ENCODE assay signal across 8 mouse cellular contexts in the genomic region with DNA sequence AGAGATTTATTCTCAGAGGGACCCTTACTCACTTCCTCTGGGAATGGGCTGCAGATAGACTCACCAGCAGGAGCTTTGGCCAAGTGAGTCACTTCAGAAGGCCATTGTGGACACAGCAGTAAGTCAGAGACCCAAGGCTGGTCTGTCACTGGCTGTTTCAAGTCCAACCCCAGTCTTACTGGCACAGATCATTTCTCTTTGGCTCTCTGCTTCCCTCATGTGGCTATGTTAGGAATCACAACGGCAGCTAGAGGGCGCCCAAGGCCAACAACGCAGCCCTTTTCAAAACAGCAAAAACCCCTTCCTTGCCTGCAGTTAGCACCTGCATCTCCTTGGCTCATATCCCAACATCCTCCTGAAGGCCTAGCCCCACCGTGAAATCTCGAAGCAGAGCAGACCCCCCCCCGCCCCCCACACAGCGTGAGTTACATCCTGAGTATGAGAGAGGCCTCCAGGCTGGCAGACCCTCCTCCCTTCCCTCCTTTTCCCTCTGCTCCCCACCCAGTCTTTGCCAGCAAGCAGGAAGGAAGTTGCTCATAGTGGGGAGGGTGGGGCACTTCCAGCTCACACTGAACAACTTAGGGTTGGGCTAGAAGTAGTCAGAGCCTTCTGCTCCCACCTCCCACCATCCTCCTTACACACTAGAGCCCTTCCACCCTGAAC. TPM values are rescaled to one million over a fixed set of nuclear protein-coding genes. Genes with fewer than 3 reads are reported as not detected.
A peak's percentile ranks its signal among the peaks of the same experiment; 100 is the strongest.
DNase-seq lines count a peak whose midpoint lies in the region; ATAC-seq and TF ChIP-seq lines count a peak whose summit lies in the region.

No protein-coding gene starts in this region.

- no peaks in the 10 kb centered on the region for H3K79me2 ChIP-seq in liver, adult 2 months (ENCODE audit: control insufficient read depth, insufficient read depth, low read length)

- H3K9me3 ChIP-seq in heart, embryonic 12.5 days (replicated peaks): no peaks in the 10 kb centered on the region
- H3K9me3 ChIP-seq in kidney, embryonic 15.5 days (replicated peaks): no peaks in the 10 kb centered on the region
- H3K9me3 ChIP-seq in stomach, embryonic 14.5 days (ENCODE audit: control insufficient read depth, low read depth, low read length): no peaks in the 10 kb centered on the region

- H3K4me1 ChIP-seq in heart, embryonic 12.5 days (replicated peaks): peaks cover 19% of the 10 kb centered on the region
- H3K4me1 ChIP-seq in kidney, embryonic 15.5 days: peaks cover 10% of the 10 kb centered on the region
- H3K4me1 ChIP-seq in liver, adult 2 months (ENCODE audit: control insufficient read depth, insufficient read depth, low read length): no peaks in the 10 kb centered on the region
- H3K4me1 ChIP-seq in stomach, embryonic 14.5 days (ENCODE audit: control insufficient read depth, insufficient read depth, low read length): no peaks in the 10 kb centered on the region

- TF ChIP-seq POLR2A in liver, adult 2 months (IDR thresholded peaks at IDR 0.05; ENCODE audit: extremely low read depth, insufficient read depth, low read length): no peak

- no peak overlapping the region for H3K4me2 ChIP-seq in heart, embryonic 12.5 days
- no peak overlapping the region for H3K4me2 ChIP-seq in kidney, embryonic 15.5 days
- H3K4me2 ChIP-seq in stomach, embryonic 14.5 days (replicated peaks; ENCODE audit: low read depth, low read length): no peak overlapping the region

- H3K9ac ChIP-seq in heart, embryonic 12.5 days: no peak overlapping the region
- no peak overlapping the region for H3K9ac ChIP-seq in kidney, embryonic 15.5 days
- H3K9ac ChIP-seq in liver, adult 2 months (ENCODE audit: low read depth, low read length): no peak overlapping the region
- no peak overlapping the region for H3K9ac ChIP-seq in stomach, embryonic 14.5 days (replicated peaks; ENCODE audit: low read depth, low read length)

- H3K27ac ChIP-seq in heart, embryonic 12.5 days (ENCODE audit: poor library complexity, severe bottlenecking): 0 out of 2 replicates have a peak overlapping the region, but pooled peaks have one; percentile 41
- H3K27ac ChIP-seq in kidney, embryonic 15.5 days: 0 out of 2 replicates have a peak overlapping the region, but pooled peaks have one; percentile 3
- no peak overlapping the region for H3K27ac ChIP-seq in liver, adult 2 months (replicated peaks; ENCODE audit: insufficient read depth, low read depth, low read length)
- H3K27ac ChIP-seq in stomach, embryonic 14.5 days (ENCODE audit: low read length): no peak overlapping the region

- no peaks in the 10 kb centered on the region for H3K27me3 ChIP-seq in heart, embryonic 12.5 days (replicated peaks)
- H3K27me3 ChIP-seq in kidney, embryonic 15.5 days: no peaks in the 10 kb centered on the region
- no peaks in the 10 kb centered on the region for H3K27me3 ChIP-seq in liver, adult 2 months (ENCODE audit: control insufficient read depth, insufficient read depth, low read length)
- no peaks in the 10 kb centered on the region for H3K27me3 ChIP-seq in stomach, embryonic 14.5 days (ENCODE audit: control insufficient read depth, insufficient read depth, low read length)

- H3K4me3 ChIP-seq in heart, embryonic 12.5 days: no peak overlapping the region
- no peak overlapping the region for H3K4me3 ChIP-seq in kidney, embryonic 15.5 days (replicated peaks)
- H3K4me3 ChIP-seq in liver, adult 2 months (ENCODE audit: insufficient read depth, low read depth, low read length): no peak overlapping the region
- H3K4me3 ChIP-seq in stomach, embryonic 14.5 days (ENCODE audit: low read depth, low read length): no peak overlapping the region

- no peaks in the 10 kb centered on the region for H3K36me3 ChIP-seq in heart, embryonic 12.5 days
- no peaks in the 10 kb centered on the region for H3K36me3 ChIP-seq in kidney, embryonic 15.5 days
- no peaks in the 10 kb centered on the region for H3K36me3 ChIP-seq in liver, adult 2 months (ENCODE audit: control insufficient read depth, insufficient read depth, low read length)
- no peaks in the 10 kb centered on the region for H3K36me3 ChIP-seq in stomach, embryonic 14.5 days (ENCODE audit: control insufficient read depth, insufficient read depth, low read length)

- ATAC-seq in erythroblast, adult 5-6 weeks (replicated peaks; ENCODE audit: low FRiP score, poor library complexity, severe bottlenecking): peak; percentile 82
- peak; percentile 73 for ATAC-seq in heart, embryonic 12.5 days (ENCODE audit: insufficient number of reproducible peaks, low FRiP score)
- ATAC-seq in kidney, embryonic 15.5 days (replicated peaks; ENCODE audit: low FRiP score): peak; percentile 55
- ATAC-seq in stomach, embryonic 14.5 days (ENCODE audit: insufficient number of reproducible peaks, insufficient read depth, low FRiP score, low read depth): peak; percentile 68; the same call in 1 of the 2 replicates

- peak; percentile 81 to 82 for DNase-seq in B cell, adult 2 months
- DNase-seq in adrenal gland, postnatal 4 days (ENCODE audit: low spot score in 2 of 2): peak; percentile 65 to 71
- peak; percentile 50 for DNase-seq in liver, adult 2 months (ENCODE audit: extremely low read depth, low read depth, low spot score)
- DNase-seq in naive thymus-derived CD4-positive, alpha-beta T cell, adult 2 months (ENCODE audit: low read depth): peak; percentile 93

- peak; percentile 95 for TF ChIP-seq CTCF in liver, adult 2 months (IDR thresholded peaks at IDR 0.05; ENCODE audit: low read depth, low read length)

- WGBS in heart, embryonic 12.5 days: 0% methylated on average over 7 of the region's 7 CpGs
- WGBS in kidney, embryonic 15.5 days: 2% methylated on average over 7 of the region's 7 CpGs
- WGBS in liver, adult 2 months: 8% methylated on average over 7 of the region's 7 CpGs
- WGBS in stomach, embryonic 14.5 days: 0% methylated on average over 7 of the region's 7 CpGs

RNA-seq across cellular contexts. Expression of a gene that starts 3.7 kb away (rescaled TPM):
- total RNA-seq in adrenal gland, postnatal 4 days (2021): 10 to 100 TPM; 11.5 to 12.3 TPM
- not detected in 2 replicates for total RNA-seq in erythroblast, adult 5-6 weeks (2015; ENCODE audit: low replicate concordance)
- not detected in 2 replicates for total RNA-seq in erythroblast, adult 5-6 weeks (2017; ENCODE audit: low replicate concordance)
- polyA plus RNA-seq in heart, embryonic 12.5 days (2016; fragmentation: Nextera tagmentation; extraction: Ambion mirVana): 45.9 and 46.9 TPM in 2 replicates
- 15.4 and 18.4 TPM in 2 replicates for polyA plus RNA-seq in kidney, embryonic 15.5 days (2015; fragmentation: Nextera tagmentation; extraction: Ambion mirVana)
- total RNA-seq in liver, adult 2 months (2014; rRNA removed): 1.1 and 2.0 TPM in 2 replicates
- 2.6 and 2.9 TPM in 2 replicates for polyA plus RNA-seq in liver, adult 2 months (2012; rRNA removed)
- polyA plus RNA-seq in stomach, embryonic 14.5 days (2014; fragmentation: Nextera tagmentation; extraction: Ambion mirVana): 4.6 and 4.9 TPM in 2 replicates

RNA-seq across cellular contexts. Expression of a gene that starts 9.5 kb away (rescaled TPM):
- total RNA-seq in adrenal gland, postnatal 4 days (2021): 10 to 100 TPM; 38.6 to 42.4 TPM
- not detected in 2 replicates for total RNA-seq in erythroblast, adult 5-6 weeks (2015; ENCODE audit: low replicate concordance)
- 0.14 TPM in 1 of 2 replicates, not detected in the other for total RNA-seq in erythroblast, adult 5-6 weeks (2017; ENCODE audit: low replicate concordance)
- polyA plus RNA-seq in heart, embryonic 12.5 days (2016; fragmentation: Nextera tagmentation; extraction: Ambion mirVana): 38.2 and 40.5 TPM in 2 replicates
- 7.1 and 7.2 TPM in 2 replicates for polyA plus RNA-seq in kidney, embryonic 15.5 days (2015; fragmentation: Nextera tagmentation; extraction: Ambion mirVana)
- 0.13 TPM in 1 of 2 replicates, not detected in the other for total RNA-seq in liver, adult 2 months (2014; rRNA removed)
- 0.21 TPM in 1 of 2 replicates, not detected in the other for polyA plus RNA-seq in liver, adult 2 months (2012; rRNA removed)
- polyA plus RNA-seq in stomach, embryonic 14.5 days (2014; fragmentation: Nextera tagmentation; extraction: Ambion mirVana): 8.9 and 9.8 TPM in 2 replicates

RNA-seq across cellular contexts. Expression of a gene that starts 31.0 kb away (rescaled TPM):
- under 1 TPM; 0.42 to 0.62 TPM for total RNA-seq in adrenal gland, postnatal 4 days (2021)
- total RNA-seq in erythroblast, adult 5-6 weeks (2015; ENCODE audit: low replicate concordance): not detected in 2 replicates
- not detected in 2 replicates for total RNA-seq in erythroblast, adult 5-6 weeks (2017; ENCODE audit: low replicate concordance)
- polyA plus RNA-seq in heart, embryonic 12.5 days (2016; fragmentation: Nextera tagmentation; extraction: Ambion mirVana): 1.4 and 2.6 TPM in 2 replicates
- polyA plus RNA-seq in kidney, embryonic 15.5 days (2015; fragmentation: Nextera tagmentation; extraction: Ambion mirVana): 0.82 and 1.1 TPM in 2 replicates
- total RNA-seq in liver, adult 2 months (2014; rRNA removed): 0.09 and 0.27 TPM in 2 replicates
- polyA plus RNA-seq in liver, adult 2 months (2012; rRNA removed): 0.05 and 0.35 TPM in 2 replicates
- polyA plus RNA-seq in stomach, embryonic 14.5 days (2014; fragmentation: Nextera tagmentation; extraction: Ambion mirVana): 0.57 and 0.68 TPM in 2 replicates

RNA-seq across cellular contexts. Expression of a gene that starts 32.5 kb away (rescaled TPM):
- 10 to 100 TPM; 73.9 to 84.8 TPM for total RNA-seq in adrenal gland, postnatal 4 days (2021)
- 11.3 and 22.7 TPM in 2 replicates for total RNA-seq in erythroblast, adult 5-6 weeks (2015; ENCODE audit: low replicate concordance)
- 2.9 and 5.5 TPM in 2 replicates for total RNA-seq in erythroblast, adult 5-6 weeks (2017; ENCODE audit: low replicate concordance)
- polyA plus RNA-seq in heart, embryonic 12.5 days (2016; fragmentation: Nextera tagmentation; extraction: Ambion mirVana): 52.7 and 57.4 TPM in 2 replicates
- 59.2 and 62.0 TPM in 2 replicates for polyA plus RNA-seq in kidney, embryonic 15.5 days (2015; fragmentation: Nextera tagmentation; extraction: Ambion mirVana)
- total RNA-seq in liver, adult 2 months (2014; rRNA removed): 21.5 and 25.2 TPM in 2 replicates
- 69.9 and 71.0 TPM in 2 replicates for polyA plus RNA-seq in liver, adult 2 months (2012; rRNA removed)
- polyA plus RNA-seq in stomach, embryonic 14.5 days (2014; fragmentation: Nextera tagmentation; extraction: Ambion mirVana): 46.2 and 52.5 TPM in 2 replicates

RNA-seq across cellular contexts. Expression of a gene that starts 52.3 kb away (rescaled TPM):
- under 1 TPM; 0.20 to 0.22 TPM for total RNA-seq in adrenal gland, postnatal 4 days (2021)
- not detected in 2 replicates for total RNA-seq in erythroblast, adult 5-6 weeks (2015; ENCODE audit: low replicate concordance)
- total RNA-seq in erythroblast, adult 5-6 weeks (2017; ENCODE audit: low replicate concordance): 1.3 TPM in 1 of 2 replicates, not detected in the other
- 0.09 and 0.19 TPM in 2 replicates for polyA plus RNA-seq in heart, embryonic 12.5 days (2016; fragmentation: Nextera tagmentation; extraction: Ambion mirVana)
- 0.39 and 0.53 TPM in 2 replicates for polyA plus RNA-seq in kidney, embryonic 15.5 days (2015; fragmentation: Nextera tagmentation; extraction: Ambion mirVana)
- not detected in 2 replicates for total RNA-seq in liver, adult 2 months (2014; rRNA removed)
- 0.12 and 0.84 TPM in 2 replicates for polyA plus RNA-seq in liver, adult 2 months (2012; rRNA removed)
- 0.26 TPM in 1 of 2 replicates, not detected in the other for polyA plus RNA-seq in stomach, embryonic 14.5 days (2014; fragmentation: Nextera tagmentation; extraction: Ambion mirVana)

Comparison
In these comparisons a context has a peak if more than half of its experiments do, and no peak if none do; other contexts are left out.
1. H3K27ac ChIP-seq: peak in heart, embryonic 12.5 days (single experiment) and kidney, embryonic 15.5 days (single experiment); none in liver, adult 2 months (single experiment) and stomach, embryonic 14.5 days (single experiment).
2. Peak in every context shown above with its lines, with median percentiles within 50 percentile points of each other: DNase-seq and ATAC-seq.